ENCODE assay signal across 23 mouse cellular contexts in the genomic region with DNA sequence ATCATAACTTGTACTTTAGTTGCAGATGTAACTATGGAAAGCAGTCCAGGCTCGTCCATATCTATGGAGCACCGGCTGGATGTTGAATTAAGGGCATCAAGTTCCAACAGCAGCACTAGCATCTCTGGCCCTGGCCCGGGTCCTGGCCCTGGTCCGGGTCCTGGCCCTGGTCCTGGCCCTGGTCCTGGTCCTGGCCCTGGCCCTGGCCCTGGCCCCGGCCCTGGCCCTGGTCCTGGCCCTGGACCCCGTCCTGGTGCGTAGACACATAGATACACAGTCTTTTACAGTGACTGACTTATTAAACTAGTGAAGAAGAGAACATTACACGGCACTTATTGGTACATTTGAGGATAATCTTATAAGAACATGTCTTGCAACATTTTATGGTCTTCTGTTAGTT. TPM values are rescaled to one million over a fixed set of nuclear protein-coding genes. Genes with fewer than 3 reads are reported as not detected.
A peak's percentile ranks its signal among the peaks of the same experiment; 100 is the strongest.
DNase-seq lines count a peak whose midpoint lies in the region; ATAC-seq lines count a peak whose summit lies in the region.
"Had no signal": no experiment of that assay in that cellular context is flagged by ENCODE, and none has a peak within 500 bp of the region (broad histone marks: within the 10 kb centered on the region; RNA-seq: fewer than 3 reads in every experiment).

No protein-coding gene starts in this region.

- no peaks in the 10 kb centered on the region for H3K27me3 ChIP-seq in forebrain, embryonic 15.5 days
- H3K27me3 ChIP-seq: intestine, embryonic 15.5 days had no signal

- H3K36me3 ChIP-seq in forebrain, embryonic 15.5 days, result peaks cover 39% of the 10 kb centered on the region
- H3K36me3 ChIP-seq: intestine, embryonic 15.5 days had no signal

- peak; percentile 14 for DNase-seq in gastrocnemius, adult 18-20 months (ENCODE audit: low spot score)
- DNase-seq in gastrocnemius, postnatal 4 days (ENCODE audit: low spot score in 2 of 2), result no peak
- DNase-seq in ovary, postnatal 36 days (ENCODE audit: low spot score), result peak; percentile 3
- DNase-seq in ovary, adult 18-20 months (ENCODE audit: low spot score), result no peak
- DNase-seq in gastrocnemius, postnatal 10 days, result peak; percentile 13
- DNase-seq in neural tube, embryonic 10.5 days (ENCODE audit: extremely low spot score, low spot score), result no peak
- DNase-seq: kidney, adult 9 months; liver, postnatal 0 days; right cerebral cortex, adult 18-20 months; thymus, adult 2 months; thymus, postnatal 4 days had no signal

- H3K4me1 ChIP-seq in forebrain, embryonic 15.5 days, result no peaks in the 10 kb centered on the region
- H3K4me1 ChIP-seq: embryonic facial prominence, embryonic 12.5 days; intestine, embryonic 15.5 days; limb, embryonic 12.5 days; midbrain, embryonic 15.5 days; neural tube, embryonic 13.5 days had no signal

- no peak overlapping the region for H3K9ac ChIP-seq in forebrain, embryonic 15.5 days (replicated peaks)
- H3K9ac ChIP-seq: embryonic facial prominence, embryonic 12.5 days; hindbrain, embryonic 14.5 days; intestine, embryonic 15.5 days; limb, embryonic 12.5 days; liver, postnatal 0 days; midbrain, embryonic 15.5 days; neural tube, embryonic 13.5 days had no signal

- no peak overlapping the region for H3K4me3 ChIP-seq in forebrain, embryonic 15.5 days
- H3K4me3 ChIP-seq: embryonic facial prominence, embryonic 12.5 days; intestine, embryonic 15.5 days; limb, embryonic 12.5 days; midbrain, embryonic 15.5 days; neural tube, embryonic 13.5 days had no signal

- no peaks in the 10 kb centered on the region for H3K9me3 ChIP-seq in forebrain, embryonic 15.5 days
- H3K9me3 ChIP-seq: embryonic facial prominence, embryonic 12.5 days; intestine, embryonic 15.5 days; limb, embryonic 12.5 days; midbrain, embryonic 15.5 days; neural tube, embryonic 13.5 days had no signal

- H3K4me2 ChIP-seq in forebrain, embryonic 15.5 days (replicated peaks), result no peak overlapping the region
- H3K4me2 ChIP-seq: embryonic facial prominence, embryonic 12.5 days; hindbrain, embryonic 14.5 days; intestine, embryonic 15.5 days; limb, embryonic 12.5 days; liver, embryonic 11.5 days; midbrain, embryonic 15.5 days; neural tube, embryonic 13.5 days had no signal

- no peak overlapping the region for H3K27ac ChIP-seq in forebrain, embryonic 15.5 days (replicated peaks)
- H3K27ac ChIP-seq: embryonic facial prominence, embryonic 12.5 days; hindbrain, embryonic 14.5 days; intestine, embryonic 15.5 days; limb, embryonic 12.5 days; macrophage; midbrain, embryonic 15.5 days; neural tube, embryonic 13.5 days; stomach, postnatal 0 days had no signal

- ATAC-seq in forebrain, embryonic 15.5 days (replicated peaks), result no peak
- ATAC-seq: activated CD4-positive, CD25-positive, alpha-beta regulatory T cell, adult 4 months; intestine, embryonic 15.5 days; liver, postnatal 0 days; lung, postnatal 0 days; midbrain, embryonic 15.5 days had no signal

- 89% methylated on average over 8 of the region's 8 CpGs for WGBS in forebrain, embryonic 15.5 days

RNA-seq across cellular contexts. Expression of a gene that starts 58.8 kb away (rescaled TPM):
- 100 to 1,000 TPM in 1 of 2 experiments, 10 to 100 TPM in 1; 99.1 to 112 TPM for total RNA-seq in gastrocnemius, adult 18-20 months (2021)
- 100 to 1,000 TPM; 146 to 152 TPM for total RNA-seq in gastrocnemius, postnatal 4 days (2021)
- 100 to 1,000 TPM; 109 to 138 TPM for total RNA-seq in gastrocnemius, postnatal 10 days (2021)
- polyA plus RNA-seq in forebrain, embryonic 15.5 days (2015; fragmentation: Nextera tagmentation; extraction: Ambion mirVana), result 61.6 and 62.2 TPM in 2 replicates

Comparison
In these comparisons a context has a peak if more than half of its experiments do, and no peak if none do; other contexts are left out.
1. DNase-seq: peak in gastrocnemius, adult 18-20 months (single experiment), ovary, postnatal 36 days (single experiment) and gastrocnemius, postnatal 10 days (single experiment); none in gastrocnemius, postnatal 4 days (0 of 2), ovary, adult 18-20 months (single experiment) and neural tube, embryonic 10.5 days (single experiment).